Mouse (Mus musculus): ENCODE data around the gene Arhgef26. TPM values are rescaled to one million over a fixed set of nuclear protein-coding genes. Genes with fewer than 3 reads are reported as not detected.

Arhgef26 gene
- total RNA-seq, 2 experiments from 2014 or later, result 0.23 TPM; not detected in 1

Other genes starting within 250 kb of the Arhgef26 start
- gene Dhx36, start 168.7 kb downstream of the Arhgef26 start, total RNA-seq (2014; fragmentation: Nextera tagmentation), result 35.0 and 46.2 TPM in 2 replicates
- gene Dhx36, start 168.7 kb downstream of the Arhgef26 start, total RNA-seq (2017), result 39.4 and 49.5 TPM in 2 replicates